Mouse (Mus musculus): ENCODE data around the gene Gm28897.
"Not testable (repeated sequence)": the region's sequence is repeated elsewhere in the genome, so short reads cannot be mapped to it uniquely, and the experiment has no call there.

Gene Gm28897

GRCm38 (mm10) chrY:80926695-80927094 lies at the start of gene Gm28897:
TSS of gene Gm28897 (plus strand) at chrY:80926995.
- not testable (repeated sequence) for DNase-seq (ENCODE audit: low read depth, low spot score)

All from 3T3-L1 (cell line).